Mouse (Mus musculus) adrenal gland, postnatal 10 days (tissue): ENCODE measurements around the gene Fxyd6. TPM values are rescaled to one million over a fixed set of nuclear protein-coding genes. Genes with fewer than 3 reads are reported as not detected.

Experiments used
- DNase-seq: peaks from one replicate; pipeline ENCODE4 v3.0.0; 2021; ENCODE audit warnings: mixed read lengths
- total RNA-seq, 2 experiments: library from RNA; stranded (reverse); gene quantifications; 2 replicates each; pipeline ENCODE4 v1.2.3; 2021

The Fxyd6 gene
- total RNA-seq, 2 experiments from 2014 or later = 97.7 to 120 TPM

DNA sequence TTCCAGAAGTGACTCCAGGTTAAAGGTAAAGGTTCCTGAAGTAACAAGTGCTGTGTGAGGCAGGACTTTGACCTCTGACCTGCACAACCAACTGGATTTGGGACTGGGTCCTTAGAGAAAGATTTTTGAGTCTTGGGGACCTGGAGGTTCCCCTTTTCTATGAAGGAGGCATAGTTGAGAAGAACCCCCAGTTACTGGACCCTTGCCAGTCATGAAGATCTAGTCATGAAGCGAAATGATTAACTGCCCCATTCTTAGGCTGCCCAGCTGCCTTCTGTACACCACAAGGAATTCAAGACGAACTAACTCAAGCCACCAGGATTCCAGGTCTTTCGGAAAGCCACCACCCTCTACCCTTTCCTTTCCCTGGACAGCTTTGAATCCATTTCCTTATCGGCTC, 6.4 kb downstream of the Fxyd6 start:
- DNase-seq = no peak

DNA sequence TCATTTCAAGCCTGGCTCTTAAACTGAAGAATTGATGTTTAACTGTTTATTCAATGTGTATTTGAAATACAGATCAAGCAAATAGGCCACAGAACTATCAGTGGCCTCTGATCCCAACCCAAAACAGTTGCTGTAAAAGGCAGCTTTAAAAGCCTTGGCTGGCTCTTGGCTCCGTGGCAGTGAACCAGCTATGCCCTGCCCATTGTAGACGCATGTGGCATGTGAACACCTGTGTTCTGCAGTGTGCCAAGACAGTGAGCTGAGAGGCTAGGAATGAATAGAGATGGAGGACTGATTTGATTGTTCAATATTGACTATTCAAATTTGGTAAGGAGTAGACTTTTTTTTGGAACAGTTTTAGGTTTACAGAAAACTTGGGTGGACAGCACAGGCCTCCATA, 6.9 kb downstream of the Fxyd6 start:
- DNase-seq = no peak

DNA sequence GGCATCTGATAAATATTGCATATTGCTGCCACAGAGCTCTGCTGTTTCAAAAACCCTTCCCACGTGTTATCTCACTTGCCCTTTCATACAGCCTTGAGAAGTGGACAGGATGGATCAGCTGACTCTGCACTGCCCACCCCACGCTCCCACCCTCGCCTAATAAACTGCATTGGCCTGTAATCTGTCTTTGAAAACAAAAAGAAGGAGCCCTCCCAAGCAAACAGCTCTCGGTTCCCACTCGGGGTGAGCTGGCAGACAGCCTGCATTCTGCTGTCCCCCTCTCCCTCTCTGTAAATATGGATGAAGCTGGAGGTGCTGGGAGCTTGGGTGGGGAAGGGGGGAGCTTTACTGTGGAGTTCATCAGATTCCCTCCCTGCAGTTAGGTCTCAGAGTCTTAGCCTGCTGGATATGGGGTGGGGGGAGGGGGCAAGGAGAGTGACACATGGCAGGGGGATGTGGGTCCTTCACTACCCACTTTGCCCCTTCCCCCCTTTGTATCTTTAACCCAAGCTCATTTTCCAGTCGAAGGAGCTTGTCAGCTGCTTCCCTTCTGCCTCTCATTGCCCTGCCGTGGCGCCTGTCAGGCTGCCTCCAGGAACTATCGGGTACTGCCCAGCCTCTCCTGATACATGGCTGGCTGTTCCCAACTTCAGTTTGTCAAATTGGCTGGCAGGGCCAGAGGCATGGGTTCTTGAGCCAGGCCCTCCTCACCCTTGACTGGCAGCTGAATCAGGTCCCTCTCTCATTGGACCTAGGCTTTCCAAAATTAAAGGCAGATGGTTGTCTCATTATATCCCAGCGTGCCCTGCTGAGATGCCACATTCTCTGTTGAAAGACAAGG, 10.6 kb downstream of the Fxyd6 start:
- DNase-seq = peak; percentile 49

DNA sequence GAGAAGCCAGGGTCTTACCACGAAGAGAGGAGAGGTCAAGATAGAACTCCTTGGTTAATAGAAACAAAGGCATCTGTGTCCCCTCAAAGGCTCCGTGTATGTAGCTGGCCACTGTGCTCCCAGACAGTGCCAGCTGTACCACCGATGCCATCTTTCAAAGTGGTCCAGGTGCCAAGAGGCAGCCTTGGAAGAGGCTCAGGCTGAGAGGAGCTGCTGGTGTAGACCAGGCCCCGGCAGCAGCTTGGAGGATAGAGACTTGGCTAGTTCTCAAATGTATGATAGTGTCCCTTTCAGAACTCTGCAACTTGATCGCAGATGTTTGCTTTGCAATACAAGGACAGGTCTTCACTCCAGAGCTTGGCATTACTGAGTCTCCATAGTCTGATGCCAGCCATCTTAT, 12.4 kb downstream of the Fxyd6 start:
- no peak for DNase-seq

DNA sequence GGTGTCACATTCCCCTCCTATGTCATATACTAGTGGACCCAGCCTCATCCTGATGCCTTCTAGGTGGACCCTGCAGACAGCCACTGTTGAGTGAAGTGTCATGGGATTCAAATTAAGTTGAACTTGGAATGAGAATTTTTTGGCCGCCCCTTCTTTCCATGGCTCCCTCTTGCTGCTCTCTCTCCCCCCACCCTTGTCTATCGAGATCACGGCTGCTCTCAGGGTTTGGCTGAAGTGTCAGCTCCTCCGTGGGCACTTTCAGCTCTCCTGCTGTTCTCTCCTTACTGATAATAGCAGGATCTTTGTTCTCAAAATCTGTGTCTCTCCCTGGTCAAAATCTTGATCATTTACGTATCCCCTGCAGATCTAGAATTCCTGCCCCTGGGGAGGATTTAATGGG, 12.8 kb downstream of the Fxyd6 start:
- no peak for DNase-seq

DNA sequence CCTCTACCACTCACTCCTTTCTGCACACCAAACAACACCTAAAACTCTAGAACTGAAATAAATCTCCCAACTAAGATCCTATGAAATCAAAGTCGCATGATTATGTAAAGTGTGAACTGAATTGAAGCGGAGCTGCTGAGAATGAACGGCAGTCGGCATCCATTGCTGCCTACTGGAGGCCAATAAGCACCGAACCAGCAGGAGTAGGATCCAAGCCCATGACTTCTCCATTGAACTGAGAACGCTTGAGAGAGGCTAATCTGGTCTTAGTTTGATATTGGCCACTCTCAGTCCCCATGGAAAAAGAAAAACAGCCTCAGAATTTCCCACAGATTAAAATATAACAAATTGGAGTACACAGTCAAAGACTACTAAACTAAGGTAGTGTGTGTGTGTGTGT, 13.9 kb downstream of the Fxyd6 start:
- DNase-seq = no peak

DNA sequence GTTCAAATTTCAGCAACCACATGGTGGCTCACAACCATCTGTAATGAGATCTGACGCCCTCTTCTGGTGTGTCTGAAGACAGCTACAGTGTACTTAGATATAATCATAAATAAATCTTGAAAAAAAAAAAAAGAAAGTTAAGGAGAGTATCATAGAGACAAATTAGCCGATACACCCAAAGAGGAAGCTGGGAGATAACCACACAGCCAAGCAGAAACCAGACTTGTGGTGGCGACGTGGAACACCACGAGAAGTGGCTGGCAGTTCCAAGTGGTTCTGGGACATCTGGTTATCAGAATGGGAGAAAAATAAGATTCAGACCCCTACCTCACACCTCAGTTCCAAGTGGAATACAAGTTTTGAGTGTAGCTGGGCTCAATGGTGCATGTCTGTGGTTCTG, 16.7 kb downstream of the Fxyd6 start:
- DNase-seq = no peak

DNA sequence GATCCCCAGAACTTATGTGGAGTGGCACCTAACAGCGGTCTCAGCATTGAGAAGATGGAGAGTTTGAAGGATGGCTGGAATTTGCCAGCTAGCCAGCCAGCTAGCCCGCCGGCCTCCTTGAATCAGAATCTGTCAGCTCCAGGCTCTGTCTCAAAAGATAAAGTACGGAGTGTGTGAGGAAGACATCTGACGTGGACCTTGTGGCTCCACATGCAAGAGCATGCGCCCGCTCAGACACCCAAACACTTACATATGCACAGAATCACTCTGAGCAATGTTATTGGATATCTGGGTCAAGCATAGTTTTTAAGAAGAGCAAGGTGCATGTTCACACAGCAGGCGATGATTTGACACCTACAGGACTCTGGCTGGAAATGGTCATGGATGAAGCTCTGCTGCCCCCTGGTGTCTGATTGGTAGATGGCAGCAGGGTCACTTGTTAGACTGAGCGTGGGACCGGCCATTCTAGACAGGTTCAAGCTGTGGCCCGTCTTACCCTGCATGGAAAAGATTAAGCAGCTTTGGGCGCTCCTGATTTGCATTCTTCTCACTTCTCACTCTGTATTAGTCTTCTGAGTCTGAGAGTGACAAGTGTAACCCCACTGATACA, 18.5 kb downstream of the Fxyd6 start:
- DNase-seq = peak; percentile 91

DNA sequence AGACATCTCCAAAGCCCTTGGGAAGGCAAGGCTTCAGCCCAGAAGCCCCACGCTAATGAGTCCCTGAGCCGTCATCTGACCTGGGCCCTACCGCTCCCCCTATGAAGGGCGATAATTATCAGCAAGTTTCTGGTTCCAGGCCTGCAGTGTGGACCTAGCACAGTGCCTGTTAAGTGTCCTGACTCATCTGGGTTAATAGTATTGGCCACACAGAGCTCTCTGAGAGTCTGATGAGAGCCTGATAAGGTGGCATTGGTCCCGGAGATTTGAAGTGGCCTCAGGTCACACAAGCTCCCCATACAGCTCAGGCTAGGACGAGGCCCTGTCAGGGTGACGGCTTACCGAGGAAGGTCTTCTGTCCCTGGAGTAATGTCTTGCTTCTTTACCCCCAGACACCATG, 19.6 kb downstream of the Fxyd6 start:
- no peak for DNase-seq

DNA sequence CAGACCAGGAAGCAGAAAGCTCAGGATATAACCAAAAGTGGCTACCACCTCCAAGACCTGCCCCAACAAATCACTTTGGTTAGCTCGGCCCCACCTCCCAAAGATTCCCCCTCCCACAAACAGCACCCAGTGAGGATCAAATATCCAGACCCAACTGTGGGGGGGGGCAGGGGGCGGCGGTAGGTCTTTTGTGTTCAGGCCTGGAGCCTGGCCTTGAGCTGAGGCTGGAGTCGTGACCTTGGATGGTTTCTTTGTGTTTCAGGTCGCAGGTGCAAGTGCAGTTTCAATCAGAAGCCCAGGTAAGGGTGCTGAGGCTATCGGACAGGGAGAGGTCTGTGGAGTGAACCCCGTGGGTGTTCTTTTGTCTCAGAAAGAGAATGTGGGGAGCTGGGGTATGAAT, 21.3 kb downstream of the Fxyd6 start:
- no peak for DNase-seq

DNA sequence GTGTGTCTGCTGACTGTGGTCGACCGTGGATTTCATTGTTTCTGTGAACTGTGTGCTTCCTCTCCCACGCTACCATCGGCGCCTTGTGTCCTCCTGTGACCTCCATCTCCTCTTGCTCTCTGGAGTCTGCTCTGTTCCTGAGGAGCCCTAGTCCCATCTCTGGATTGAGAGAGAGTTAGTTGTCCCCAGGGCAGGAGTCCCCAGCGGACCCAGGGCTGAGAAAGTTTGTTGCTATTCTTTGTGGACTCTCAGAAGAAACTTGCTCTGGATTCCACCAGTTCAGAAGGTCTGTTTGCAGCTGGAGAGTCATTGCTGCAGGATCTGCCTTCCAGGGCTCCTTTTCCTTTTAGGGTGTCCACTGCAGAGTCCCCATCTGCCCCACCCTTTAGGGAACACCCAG, 25.2 kb downstream of the Fxyd6 start:
- DNase-seq = no peak

DNA sequence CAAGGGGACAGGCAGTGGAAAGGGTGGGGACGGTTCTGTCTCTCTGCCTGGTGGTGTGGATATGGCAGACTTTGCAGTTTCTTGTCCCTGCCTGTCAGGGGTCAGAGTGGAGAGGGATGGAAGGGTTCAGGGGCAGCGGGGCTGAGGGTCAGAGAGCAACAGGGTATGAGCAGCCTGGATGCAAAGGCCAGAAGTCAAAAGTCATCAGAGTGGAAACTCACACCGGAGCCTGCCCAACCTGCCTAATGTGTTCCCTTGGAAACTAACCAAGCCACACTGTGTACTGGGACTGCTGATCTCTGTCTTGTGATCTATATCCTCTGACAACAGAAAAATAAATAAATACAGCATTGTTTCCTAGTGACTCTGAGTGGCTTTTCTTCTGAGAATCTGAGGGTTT, 25.8 kb downstream of the Fxyd6 start:
- DNase-seq = no peak

DNA sequence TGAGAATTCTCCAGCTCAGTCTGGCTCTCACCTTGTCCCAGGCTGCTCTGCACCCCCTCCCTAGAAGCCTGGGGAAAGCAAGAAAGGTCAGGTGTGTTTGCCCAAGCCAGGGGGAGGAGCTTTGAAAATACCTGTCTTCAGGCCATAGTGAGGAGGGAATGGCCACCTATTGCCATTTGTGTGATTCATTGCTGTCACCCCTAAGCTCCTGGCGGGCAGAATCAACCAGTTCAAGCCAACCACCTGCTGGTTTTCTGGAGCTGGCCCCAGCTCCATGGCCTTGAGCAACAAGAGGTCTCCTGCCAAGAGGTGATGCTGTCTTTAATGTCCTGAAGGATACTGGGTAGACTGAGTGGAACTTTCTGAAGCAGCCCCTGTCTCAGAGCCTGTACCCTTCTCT, 28.4 kb downstream of the Fxyd6 start:
- no peak for DNase-seq

DNA sequence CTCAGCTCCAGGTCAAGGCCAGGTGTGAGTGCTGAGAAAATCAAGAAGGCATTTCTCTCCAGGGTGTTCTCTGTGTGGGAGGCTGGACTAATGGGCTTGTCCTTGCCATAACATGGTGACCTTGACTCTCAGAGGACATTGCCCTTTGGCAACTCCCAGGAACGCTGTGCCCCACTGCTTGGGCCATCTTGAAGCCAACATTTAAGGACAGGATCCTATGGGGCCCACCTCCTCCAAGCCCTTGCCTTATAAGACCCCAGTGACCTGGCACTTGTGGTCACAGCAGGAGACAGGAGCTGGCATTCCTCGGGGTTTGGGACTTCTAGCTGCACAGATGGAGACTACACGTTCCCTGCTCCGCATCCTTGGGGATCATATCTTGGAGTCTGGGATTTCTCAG, 29.4 kb downstream of the Fxyd6 start, which contains the start of gene Fxyd2:
Gene Fxyd2 (plus strand): TSS at position 236 of the 400 bp plus-strand sequence.
- DNase-seq = no peak

DNA sequence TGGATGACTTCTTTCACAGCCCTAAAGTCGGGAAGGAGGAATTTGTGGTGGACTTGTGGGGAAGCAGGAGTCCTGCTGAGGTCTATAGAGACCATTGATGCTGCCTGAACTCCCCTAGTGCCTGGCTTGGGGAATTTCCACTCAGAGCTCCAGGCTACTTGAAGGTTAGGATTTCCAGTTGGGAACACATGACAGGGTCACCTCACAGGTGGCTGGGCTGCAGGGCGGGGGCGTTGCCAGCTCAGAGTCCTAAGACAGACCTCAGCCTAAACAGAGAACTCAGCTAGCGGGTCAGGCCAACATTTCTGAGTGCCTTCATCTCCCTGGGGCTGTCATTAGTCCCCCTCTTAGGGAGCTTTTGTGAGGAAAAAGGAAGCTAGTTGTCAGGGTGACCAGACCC, 31.9 kb downstream of the Fxyd6 start:
- DNase-seq = no peak

DNA sequence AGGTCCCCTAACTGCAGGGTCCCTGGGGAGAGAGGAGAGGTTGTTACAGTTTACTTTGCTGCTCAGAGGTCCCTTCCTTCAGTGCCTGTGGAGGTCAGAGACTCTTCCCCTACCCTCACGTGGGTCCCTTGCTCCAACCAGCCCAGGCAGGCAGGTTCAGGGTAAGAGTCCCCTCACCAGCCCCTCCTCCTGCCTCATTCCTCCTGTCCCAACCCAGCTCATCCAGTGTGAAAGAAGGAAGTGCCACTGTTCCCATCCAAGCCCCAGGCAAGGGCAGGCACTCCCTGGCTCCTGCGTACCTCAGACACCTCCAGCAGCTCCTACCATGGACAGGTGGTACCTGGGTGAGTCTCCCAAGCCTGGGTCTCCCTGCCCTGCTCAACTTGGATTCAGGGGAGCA, 33.0 kb downstream of the Fxyd6 start:
- no peak for DNase-seq

DNA sequence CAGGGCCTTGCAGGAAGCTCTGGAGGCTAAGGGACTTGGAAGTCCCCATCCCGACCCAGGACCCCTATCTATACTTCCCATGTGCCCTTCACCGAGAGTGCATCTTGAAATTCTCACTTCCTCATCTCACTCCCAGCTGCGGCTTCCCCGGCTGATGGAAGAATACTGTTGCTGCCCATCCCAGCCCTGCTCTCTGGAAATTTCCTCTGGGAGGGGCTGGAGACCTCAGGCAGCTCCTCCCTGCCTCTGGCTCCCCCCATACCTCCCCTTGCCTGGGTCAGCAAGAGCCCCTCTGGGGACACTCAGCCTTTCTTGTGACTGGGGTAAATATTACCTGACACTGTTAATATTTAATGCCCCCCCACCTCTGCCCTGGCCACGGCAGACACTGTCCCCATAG, 35.7 kb downstream of the Fxyd6 start:
- DNase-seq = no peak

DNA sequence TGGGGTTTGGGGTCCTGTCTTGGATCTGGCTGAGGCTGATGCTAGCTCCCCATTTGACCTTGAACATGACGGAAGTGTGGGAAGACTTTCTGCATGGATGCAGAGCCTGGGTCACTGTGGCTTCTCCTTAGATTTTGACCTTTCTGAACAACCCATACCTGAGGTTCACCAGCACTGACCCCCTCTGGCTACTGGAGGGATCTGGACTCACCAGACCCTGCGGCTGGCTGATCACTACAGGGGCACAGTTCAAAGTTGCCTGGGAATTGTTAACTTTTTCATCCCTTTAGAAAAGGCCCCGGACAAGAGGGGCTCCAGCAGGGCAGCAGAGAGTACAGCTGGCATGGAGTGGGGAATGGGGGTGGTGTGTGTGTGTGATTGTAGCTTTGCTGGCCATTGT, 36.8 kb downstream of the Fxyd6 start:
- no peak for DNase-seq

DNA sequence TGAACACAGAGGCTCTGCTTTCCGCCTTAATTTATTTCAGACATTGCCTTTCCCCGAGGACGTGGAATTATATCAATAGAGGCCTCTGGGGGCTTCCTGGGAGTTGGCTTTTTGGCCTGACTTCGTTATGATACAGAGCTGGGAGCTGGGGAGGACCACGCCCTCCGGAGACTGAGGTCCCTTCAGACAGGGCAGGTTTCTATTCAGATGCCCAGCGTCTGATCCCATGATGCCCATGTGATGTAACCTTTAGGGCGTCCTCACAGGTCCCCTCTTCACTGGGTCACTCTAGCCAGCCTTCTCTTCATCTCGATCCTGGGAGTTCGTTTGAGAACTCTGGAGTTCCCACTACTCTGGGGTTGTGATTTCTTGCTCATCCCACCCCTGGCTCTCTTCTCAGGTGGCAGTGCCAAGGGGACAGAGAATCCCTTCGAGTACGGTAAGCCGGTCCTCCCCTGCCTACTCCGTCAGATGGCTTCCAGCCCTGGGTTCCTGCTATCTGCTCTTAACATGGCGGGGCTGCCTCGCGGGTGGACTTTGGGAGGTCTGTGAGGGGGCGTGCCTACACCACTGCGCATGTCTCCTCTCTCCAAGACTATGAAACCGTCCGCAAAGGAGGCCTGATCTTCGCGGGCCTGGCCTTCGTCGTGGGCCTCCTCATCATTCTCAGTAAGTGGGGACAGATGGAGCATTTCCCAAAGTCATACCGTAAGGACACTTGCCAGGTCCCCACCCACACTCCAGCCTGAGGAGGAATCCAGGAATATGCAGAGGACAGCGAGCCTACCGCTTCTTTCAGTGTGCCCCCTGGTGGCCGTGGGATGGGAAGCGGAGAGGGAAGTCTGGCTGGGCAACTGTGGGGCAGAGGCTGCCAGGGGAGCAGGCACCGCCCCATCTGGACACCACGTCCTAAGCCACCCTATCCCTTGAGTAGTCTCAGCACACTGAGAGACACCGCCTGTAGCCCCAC, 38.0 kb downstream of the Fxyd6 start:
- peak; percentile 88 for DNase-seq

DNA sequence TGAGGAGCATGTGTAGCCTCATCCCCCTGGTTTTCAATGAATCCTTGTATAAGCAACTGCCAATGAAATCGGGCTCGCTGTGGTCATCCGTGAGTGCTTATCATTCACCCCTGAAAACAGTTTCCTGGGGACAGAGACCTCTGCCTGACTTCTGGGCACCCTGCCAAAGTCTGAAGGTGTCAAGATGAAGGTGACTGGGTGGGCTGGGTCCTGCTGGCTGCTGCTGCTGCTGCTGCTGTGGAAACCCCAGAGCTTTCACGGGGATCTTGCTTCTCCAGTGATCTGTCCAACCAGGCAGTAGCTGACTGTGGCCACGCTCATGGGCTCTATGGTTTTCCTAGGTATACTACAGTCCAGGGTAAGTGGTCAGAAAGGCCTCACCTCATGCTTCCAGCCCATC, 40.2 kb downstream of the Fxyd6 start:
- no peak for DNase-seq

DNA sequence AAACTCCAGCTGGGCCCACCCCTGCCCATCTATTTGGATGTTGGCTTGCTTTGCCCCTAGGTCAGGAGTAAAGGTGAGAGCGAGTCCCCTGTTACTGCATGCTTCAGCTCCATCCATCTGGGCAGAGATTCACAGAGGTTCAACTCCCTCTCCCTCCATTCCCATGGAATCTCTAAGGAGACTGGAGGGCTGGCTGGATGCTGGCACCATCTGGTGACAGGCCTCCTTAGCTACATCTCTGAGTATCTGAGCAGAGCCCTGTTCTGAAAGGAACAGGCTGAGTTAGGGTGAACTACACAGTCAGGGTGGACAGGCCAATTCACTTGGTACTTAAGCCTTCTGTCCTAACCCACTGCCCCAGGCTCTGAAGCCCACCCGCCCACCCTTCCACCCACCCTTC, 40.6 kb downstream of the Fxyd6 start:
- DNase-seq = no peak

DNA sequence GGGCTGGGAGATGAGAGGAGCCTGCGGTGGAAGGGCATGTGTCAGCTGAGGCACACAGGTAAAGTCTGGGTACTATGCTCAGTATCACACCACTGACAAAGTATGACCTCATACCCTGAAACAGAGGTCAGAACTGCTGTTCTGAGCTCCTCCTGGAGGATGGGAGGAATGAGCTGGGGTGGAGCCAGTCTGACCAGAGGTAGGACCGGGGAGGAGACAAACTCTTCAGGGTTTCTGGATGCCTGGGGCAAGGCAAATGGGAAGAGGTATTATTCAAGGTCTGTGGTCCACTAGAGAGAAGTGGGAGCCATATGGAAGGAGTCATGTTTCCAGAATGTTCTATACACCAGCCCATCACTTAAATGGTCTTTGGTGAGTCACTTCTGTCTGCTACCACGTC, 41.1 kb downstream of the Fxyd6 start:
- no peak for DNase-seq

DNA sequence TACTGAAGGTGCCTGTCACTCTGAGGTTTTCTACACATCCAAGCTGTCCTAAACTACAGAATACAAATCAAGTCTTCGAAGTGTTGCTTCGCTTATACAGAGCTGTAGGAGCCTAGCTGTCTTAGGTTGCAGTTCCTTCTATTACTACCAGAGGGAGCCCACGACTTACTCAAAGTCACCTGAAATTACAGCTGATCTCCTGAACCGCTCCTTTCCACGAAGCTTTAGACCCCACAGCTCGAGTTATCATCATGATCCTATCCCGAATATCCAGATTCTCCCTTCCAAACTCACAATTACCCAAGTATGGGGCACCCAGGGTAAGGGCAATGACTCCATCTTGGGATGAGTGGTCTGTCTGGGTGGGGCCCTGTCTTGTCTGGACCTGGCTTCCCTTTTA, 41.8 kb downstream of the Fxyd6 start:
- no peak for DNase-seq
